Mouse (Mus musculus) midbrain, postnatal 0 days (tissue): Measurements from ENCODE around the gene Mast4. TPM values are rescaled to one million over a fixed set of nuclear protein-coding genes. Genes with fewer than 3 reads are reported as not detected.

Experiments
- ATAC-seq: fragments of 200-750 bp; cut with Nextera tagmentation; 2 replicates; pipeline ENCODE4 v1.8.0; 2017; ENCODE audit warnings: moderate number of reproducible peaks, mild to moderate bottlenecking, moderate TSS enrichment, moderate library complexity; ENCODE audit not compliant: low FRiP score
- DNase-seq: peaks from one replicate; pipeline ENCODE4 v3.0.0-alpha.2; 2015; ENCODE audit warnings: low spot score
- H3K27ac ChIP-seq: fragments of 300-500 bp; sonication (generic); 2 replicates; pipeline ENCODE4 v1.5.1; 2014; ENCODE audit warnings: low read depth, mild to moderate bottlenecking, low read length, mixed read lengths
- H3K27me3 ChIP-seq: fragments of 300-500 bp; sonication (generic); 2 replicates; pipeline ENCODE4 v1.6.1; 2014; ENCODE audit warnings: low read length, control low read depth, mixed read lengths; ENCODE audit not compliant: insufficient read depth
- H3K36me3 ChIP-seq: fragments of 300-500 bp; sonication (generic); 2 replicates; pipeline ENCODE4 v1.6.1; 2014; ENCODE audit warnings: low read length, control low read depth, mixed read lengths; ENCODE audit not compliant: insufficient read depth
- H3K4me1 ChIP-seq: fragments of 300-500 bp; sonication (generic); 2 replicates; pipeline ENCODE4 v1.6.1; 2014; ENCODE audit warnings: mild to moderate bottlenecking, control low read depth, antibody characterized with exemption, low read length, mixed read lengths; ENCODE audit not compliant: insufficient read depth
- H3K4me2 ChIP-seq: fragments of 300-500 bp; sonication (generic); 2 replicates; pipeline ENCODE4 v1.6.1; 2014; ENCODE audit warnings: low read depth, mild to moderate bottlenecking, low read length, mixed read lengths; ENCODE audit not compliant: poor library complexity, severe bottlenecking
- H3K4me3 ChIP-seq: fragments of 300-500 bp; sonication (generic); 2 replicates; pipeline ENCODE4 v1.5.1; 2014; ENCODE audit warnings: low read depth, mild to moderate bottlenecking, low read length, moderate library complexity
- H3K9ac ChIP-seq: fragments of 300-500 bp; sonication (generic); replicated peaks from 2 replicates; pipeline ENCODE4 v1.6.1; 2014; ENCODE audit warnings: mild to moderate bottlenecking, low read length, moderate library complexity, mixed read lengths; ENCODE audit not compliant: poor library complexity, severe bottlenecking
- H3K9me3 ChIP-seq: fragments of 300-500 bp; sonication (generic); 2 replicates; pipeline ENCODE4 v1.6.1; 2016; ENCODE audit warnings: low read length, control low read depth
- CTCF ChIP-seq: IDR thresholded peaks from 2 replicates; pipeline ENCODE4 v1.5.1; 2016; ENCODE audit warnings: antibody characterized with exemption, mild to moderate bottlenecking
- WGBS: fragments of 180-500 bp; shearing (Covaris S2); extraction: QIAGEN DNeasy Blood & Tissue Kit; methylation state at CpG from one replicate; pipeline ENCODE4 v1.1.7; 2014; 5-methylcytosine and 5-hydroxymethylcytosine counted together
- polyA plus RNA-seq: library from polyadenylated mRNA; unstranded; fragments of >200 nt; fragmentation: Nextera tagmentation; extraction: Ambion mirVana; gene quantifications from 2 replicates; pipeline ENCODE4 v1.2.1, GENCODE M21; 2015
- total RNA-seq: library from RNA; depleted of rRNA; stranded (reverse); fragments of >200 nt; gene quantifications from 2 replicates; pipeline ENCODE4 v1.2.3, GENCODE M21; 2014

Gene Mast4
- total and polyA plus RNA-seq, 2 experiments from 2014 or later, result 28.7 to 39.8 TPM

DNA sequence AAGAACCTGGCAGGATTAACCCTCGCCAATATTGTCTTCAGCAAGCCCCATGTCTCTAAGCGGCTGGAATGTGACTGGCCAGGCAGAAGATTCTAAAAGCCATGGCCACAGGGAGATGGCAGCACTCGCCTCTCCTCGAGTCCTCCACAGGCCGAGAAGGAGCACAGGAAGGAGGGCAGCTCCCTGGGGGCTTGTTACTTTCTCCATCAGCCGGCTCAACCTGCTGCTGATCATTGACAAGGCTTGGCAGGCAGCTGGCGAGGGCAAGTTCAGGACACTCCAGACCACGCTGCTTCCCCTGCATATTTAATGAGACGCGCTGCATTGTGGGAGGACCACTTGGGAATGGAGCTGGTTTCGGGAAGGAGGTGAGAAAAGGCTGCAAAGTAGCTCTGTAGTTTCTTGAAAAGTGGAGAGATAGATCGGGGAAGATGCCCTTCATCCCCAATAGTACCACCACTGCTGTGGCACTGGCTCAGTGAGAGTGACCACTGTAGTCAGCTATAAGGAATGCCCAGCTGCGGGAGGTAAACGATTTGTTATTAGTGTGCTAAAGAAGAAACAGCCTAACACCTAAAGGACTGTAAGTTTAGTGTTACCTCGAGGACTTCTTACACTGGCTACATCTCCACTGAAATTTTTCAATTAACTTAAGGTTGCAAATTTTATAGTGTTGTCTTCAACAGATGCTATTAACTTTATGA is 523.0 kb downstream of the Mast4 start:
- Histone ChIP-seq H3K9ac (no peak overlapping the region), H3K9me3 (no peaks in the 10 kb centered on the region), H3K4me3 (peak overlapping the region; percentile 21), H3K36me3 (no peaks in the 10 kb centered on the region), H3K4me2 (peak overlapping the region; percentile 48), H3K27ac (no peak overlapping the region), H3K4me1 (no peaks in the 10 kb centered on the region; the same call in 1 of the 2 replicates), H3K27me3 (no peaks in the 10 kb centered on the region)
- peak; percentile 81 for DNase-seq
- ATAC-seq, result peak; percentile 79
- WGBS, result 14% methylated on average over 15 of the region's 15 CpGs
- peak; percentile 51 for TF ChIP-seq CTCF

DNA sequence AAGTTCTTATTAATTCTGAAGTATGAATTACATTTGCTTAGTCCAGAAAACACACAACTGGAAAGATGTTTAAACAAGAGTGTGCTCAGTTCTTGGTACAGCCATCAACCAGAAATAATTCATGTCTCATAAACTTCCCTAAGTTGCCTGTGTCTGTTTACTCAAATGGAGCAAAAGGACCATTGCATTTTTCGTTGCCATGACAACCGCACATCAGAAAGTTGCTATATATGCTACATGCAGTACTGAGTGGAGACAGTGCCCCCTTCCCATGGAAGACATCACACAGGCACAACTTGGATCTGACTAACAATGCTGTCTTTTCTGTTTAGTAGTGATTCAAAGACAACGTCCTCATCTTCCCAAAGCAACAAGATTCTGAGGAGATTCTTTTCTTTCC is 527.6 kb downstream of the Mast4 start:
- peak; percentile 38 for TF ChIP-seq CTCF
- H3K9ac ChIP-seq, result no peak overlapping the region
- H3K9me3 ChIP-seq, result no peaks in the 10 kb centered on the region
- no peaks in the 10 kb centered on the region for H3K27me3 ChIP-seq
- H3K4me1 ChIP-seq, result no peaks in the 10 kb centered on the region; the same call in 1 of the 2 replicates
- WGBS, result 84% methylated on average over 3 of the region's 3 CpGs
- DNase-seq, result peak; percentile 47
- H3K4me3 ChIP-seq, result no peak overlapping the region
- no peak for ATAC-seq
- H3K36me3 ChIP-seq, result no peaks in the 10 kb centered on the region
- H3K27ac ChIP-seq, result no peak overlapping the region
- no peak overlapping the region for H3K4me2 ChIP-seq

DNA sequence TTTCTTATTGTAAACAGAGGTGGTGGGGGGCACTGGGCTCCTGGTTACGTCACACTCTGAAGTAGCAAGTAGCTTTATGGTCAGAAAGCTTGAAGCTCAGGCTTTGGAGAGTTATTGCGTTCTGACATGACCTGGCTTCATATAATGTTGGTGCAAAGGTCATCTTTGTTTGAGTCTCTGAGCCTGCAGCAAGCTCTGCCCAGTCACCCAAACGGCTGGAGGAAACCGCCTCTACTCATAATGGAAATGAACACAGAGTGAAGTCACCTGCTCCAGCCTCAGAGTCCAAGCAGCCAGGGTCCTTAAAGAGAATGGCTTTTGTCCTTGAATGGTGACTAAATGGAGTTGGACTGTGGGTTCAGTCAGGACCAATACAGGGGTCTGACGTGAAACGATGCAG is 529.1 kb downstream of the Mast4 start:
- TF ChIP-seq CTCF, result no peak
- H3K4me1 ChIP-seq, result no peaks in the 10 kb centered on the region; the same call in 1 of the 2 replicates
- H3K4me2 ChIP-seq, result no peak overlapping the region
- no peak overlapping the region for H3K27ac ChIP-seq
- ATAC-seq, result no peak
- no peak overlapping the region for H3K9ac ChIP-seq
- no peak for DNase-seq
- 86% methylated on average over 6 of the region's 6 CpGs for WGBS
- H3K36me3 ChIP-seq, result no peaks in the 10 kb centered on the region
- no peaks in the 10 kb centered on the region for H3K27me3 ChIP-seq
- no peaks in the 10 kb centered on the region for H3K9me3 ChIP-seq
- no peak overlapping the region for H3K4me3 ChIP-seq

DNA sequence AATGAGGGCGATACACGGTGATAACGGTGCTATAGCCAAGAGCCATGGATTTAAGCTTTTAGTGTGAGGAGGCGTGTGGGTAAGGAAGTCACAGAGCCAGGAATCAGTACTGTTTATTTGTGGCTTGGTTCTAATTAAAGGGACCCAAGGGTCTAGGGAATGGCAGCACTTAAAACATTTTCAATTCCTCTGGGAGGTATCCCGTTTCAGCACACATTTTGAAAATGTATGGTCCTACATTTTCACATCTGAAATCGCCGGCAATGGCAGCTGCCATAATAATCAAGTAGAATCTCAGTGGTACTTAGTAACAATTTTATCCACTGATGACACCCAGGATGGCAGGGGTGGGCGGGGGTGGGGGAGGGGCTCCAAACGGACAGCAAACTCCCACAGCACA is 531.1 kb downstream of the Mast4 start:
- no peak overlapping the region for H3K9ac ChIP-seq
- DNase-seq (no peak), ATAC-seq (no peak)
- no peaks in the 10 kb centered on the region for H3K27me3 ChIP-seq
- H3K36me3 ChIP-seq, result no peaks in the 10 kb centered on the region
- H3K27ac ChIP-seq, result no peak overlapping the region
- no peaks in the 10 kb centered on the region for H3K4me1 ChIP-seq
- H3K4me2 ChIP-seq, result no peak overlapping the region
- TF ChIP-seq CTCF, result no peak
- H3K9me3 ChIP-seq, result no peaks in the 10 kb centered on the region
- WGBS, result 77% methylated on average over 9 of the region's 9 CpGs
- H3K4me3 ChIP-seq, result no peak overlapping the region

DNA sequence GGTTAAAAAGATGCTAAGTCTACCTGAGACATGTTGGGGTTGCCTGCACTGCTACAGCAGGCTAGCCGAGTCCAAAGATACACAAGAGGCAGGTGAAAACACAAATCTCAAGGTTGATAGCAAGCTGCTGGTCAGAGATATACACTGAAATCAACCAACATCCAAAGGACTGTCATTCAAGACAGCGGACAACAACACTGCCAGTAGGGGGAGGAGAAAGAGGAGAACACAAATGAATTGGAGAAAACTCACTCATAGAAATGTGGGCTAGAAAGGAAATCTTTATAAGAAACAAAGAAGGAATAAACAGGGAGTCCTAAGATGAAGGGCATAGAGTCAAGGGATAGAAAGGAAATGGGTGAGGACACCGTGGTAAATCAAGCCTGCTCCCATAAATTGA is 542.1 kb downstream of the Mast4 start:
- DNase-seq, result no peak
- no peak for TF ChIP-seq CTCF
- no peaks in the 10 kb centered on the region for H3K4me1 ChIP-seq
- no peak overlapping the region for H3K27ac ChIP-seq
- ATAC-seq, result no peak
- no peak overlapping the region for H3K4me3 ChIP-seq
- H3K27me3 ChIP-seq, result no peaks in the 10 kb centered on the region
- WGBS, result 96% methylated on average over 3 of the region's 3 CpGs
- no peaks in the 10 kb centered on the region for H3K9me3 ChIP-seq
- no peak overlapping the region for H3K9ac ChIP-seq
- peaks cover 9% of the 10 kb centered on the region for H3K36me3 ChIP-seq
- H3K4me2 ChIP-seq, result no peak overlapping the region

DNA sequence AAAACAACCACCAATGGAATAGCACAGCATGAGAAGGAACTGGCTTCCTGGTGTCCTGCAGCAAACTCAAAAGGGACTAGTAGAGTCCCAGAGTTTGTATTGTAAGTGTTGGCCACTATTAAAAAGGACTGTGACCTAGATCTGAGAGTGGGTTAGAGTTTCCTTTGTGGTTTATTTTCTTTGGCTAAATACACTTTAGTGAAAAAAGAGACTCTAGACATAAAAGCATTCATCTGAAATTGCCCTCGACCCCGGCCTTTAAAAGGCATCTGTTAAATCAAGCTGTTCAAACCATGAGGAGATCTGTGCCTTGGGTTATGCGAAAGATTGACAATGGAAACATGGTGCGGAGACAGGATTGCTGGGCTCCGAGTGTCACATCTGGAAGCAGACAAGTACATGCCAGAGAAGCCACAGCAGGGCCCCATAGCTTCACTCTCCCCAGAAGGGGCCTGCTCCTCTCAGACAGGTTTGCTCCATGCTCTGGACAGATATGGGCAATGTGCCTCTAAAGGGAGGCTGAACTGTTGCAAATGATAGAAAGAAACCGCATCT is 543.6 kb downstream of the Mast4 start:
- 65% methylated on average over 6 of the region's 6 CpGs for WGBS
- no peak overlapping the region for H3K9ac ChIP-seq

More for the DNA sequence above, 543.6 kb downstream of the Mast4 start:
- ATAC-seq (no peak), DNase-seq (no peak)
- no peak overlapping the region for H3K4me3 ChIP-seq
- H3K27me3 ChIP-seq, result no peaks in the 10 kb centered on the region
- no peak for TF ChIP-seq CTCF
- H3K4me1 ChIP-seq, result no peaks in the 10 kb centered on the region; the same call in 1 of the 2 replicates
- no peak overlapping the region for H3K4me2 ChIP-seq
- no peak overlapping the region for H3K27ac ChIP-seq
- H3K9me3 ChIP-seq, result no peaks in the 10 kb centered on the region
- H3K36me3 ChIP-seq, result peaks cover 4% of the 10 kb centered on the region; the same call in 1 of the 2 replicates
